Mouse (Mus musculus): ENCODE measurements around the gene Tle6. TPM values are rescaled to one million over a fixed set of nuclear protein-coding genes. Genes with fewer than 3 reads are reported as not detected.
"Not testable (repeated sequence)": the region's sequence is repeated elsewhere in the genome, so short reads cannot be mapped to it uniquely, and the experiment has no call there.

The Tle6 gene
- polyA plus RNA-seq, 1 experiment from 2014 or later: 30.7 TPM

GRCm38 (mm10) chr10:81642648-81643448 is 42.0 kb upstream of the Tle6 start:
- peak overlapping the region; percentile 87 for H3K4me2 ChIP-seq (ENCODE audit: low read length)
- peak overlapping the region; percentile 73 to 81 for H3K4me3 ChIP-seq (ENCODE audit: control insufficient read depth in 1 of 2, insufficient read depth in 1 of 2, low read depth in 1 of 2, low read length in 2 of 2)
- H3K9me3 ChIP-seq (ENCODE audit: control insufficient read depth, low read length): no peaks in the 10 kb centered on the region
- peak overlapping the region; percentile 98 for H3K9ac ChIP-seq (ENCODE audit: low read length)
- WGBS: 22% methylated on average over 23 of the region's 24 CpGs
- peak; percentile 53 for ATAC-seq (ENCODE audit: insufficient number of reproducible peaks, insufficient read depth, low FRiP score, low read depth)
- no peaks in the 10 kb centered on the region for H3K36me3 ChIP-seq (ENCODE audit: control insufficient read depth, insufficient read depth, low read length)
- peaks cover 8 to 18% of the 10 kb centered on the region in 2 experiments for H3K4me1 ChIP-seq (ENCODE audit: control insufficient read depth in 2 of 2, insufficient read depth in 2 of 2, low read length in 2 of 2)
- H3K27me3 ChIP-seq (ENCODE audit: control insufficient read depth, insufficient read depth, low read length): no peaks in the 10 kb centered on the region
- peak overlapping the region; percentile 91 to 98 for H3K27ac ChIP-seq (replicated peaks in 1 of 2; ENCODE audit: control insufficient read depth in 1 of 2, insufficient read depth in 1 of 2, low read depth in 2 of 2, low read length in 2 of 2)

- ATAC-seq (ENCODE audit: insufficient number of reproducible peaks, insufficient read depth, low FRiP score, low read depth): no peak
- 76% methylated on average over 8 of the region's 8 CpGs for WGBS
These were observed 41.2 kb upstream of the Tle6 start for GRCm38 (mm10) chr10:81641978-81642647.

GRCm38 (mm10) chr10:81641566-81641965 is 40.7 kb upstream of the Tle6 start:
- H3K4me3 ChIP-seq (ENCODE audit: control insufficient read depth in 1 of 2, insufficient read depth in 1 of 2, low read depth in 1 of 2, low read length in 2 of 2): no peak overlapping the region
- 86% methylated on average over 2 of the region's 2 CpGs for WGBS
- no peaks in the 10 kb centered on the region for H3K36me3 ChIP-seq (ENCODE audit: control insufficient read depth, insufficient read depth, low read length)
- no peak overlapping the region for H3K27ac ChIP-seq (replicated peaks in 1 of 2; ENCODE audit: control insufficient read depth in 1 of 2, insufficient read depth in 1 of 2, low read depth in 2 of 2, low read length in 2 of 2)
- H3K9ac ChIP-seq (ENCODE audit: low read length): no peak overlapping the region; the same call in 1 of the 2 replicates
- no peak for ATAC-seq (ENCODE audit: insufficient number of reproducible peaks, insufficient read depth, low FRiP score, low read depth)
- no peaks in the 10 kb centered on the region for H3K27me3 ChIP-seq (ENCODE audit: control insufficient read depth, insufficient read depth, low read length)
- no peaks in the 10 kb centered on the region for H3K9me3 ChIP-seq (ENCODE audit: control insufficient read depth, low read length)
- H3K4me1 ChIP-seq (ENCODE audit: control insufficient read depth in 2 of 2, insufficient read depth in 2 of 2, low read length in 2 of 2): peaks cover 8 to 18% of the 10 kb centered on the region in 2 experiments
- peak overlapping the region; percentile 87; the same call in 1 of the 2 replicates for H3K4me2 ChIP-seq (ENCODE audit: low read length)

More at GRCm38 (mm10) chr10:81641978-81642647, 41.2 kb upstream of the Tle6 start:
- H3K9ac ChIP-seq (ENCODE audit: low read length): peak overlapping the region; percentile 98
- no peaks in the 10 kb centered on the region for H3K27me3 ChIP-seq (ENCODE audit: control insufficient read depth, insufficient read depth, low read length)
- no peaks in the 10 kb centered on the region for H3K9me3 ChIP-seq (ENCODE audit: control insufficient read depth, low read length)
- peak overlapping the region in 1 of 2 experiments; percentile 81; a peak in 2 of 4 replicates for H3K4me3 ChIP-seq (ENCODE audit: control insufficient read depth in 1 of 2, insufficient read depth in 1 of 2, low read depth in 1 of 2, low read length in 2 of 2)
- peak overlapping the region in 1 of 2 experiments; percentile 98; a peak in 1 of 4 replicates for H3K27ac ChIP-seq (replicated peaks in 1 of 2; ENCODE audit: control insufficient read depth in 1 of 2, insufficient read depth in 1 of 2, low read depth in 2 of 2, low read length in 2 of 2)
- no peaks in the 10 kb centered on the region for H3K36me3 ChIP-seq (ENCODE audit: control insufficient read depth, insufficient read depth, low read length)
- H3K4me1 ChIP-seq (ENCODE audit: control insufficient read depth in 2 of 2, insufficient read depth in 2 of 2, low read length in 2 of 2): peaks cover 8 to 18% of the 10 kb centered on the region in 2 experiments
- peak overlapping the region; percentile 87 for H3K4me2 ChIP-seq (ENCODE audit: low read length)

GRCm38 (mm10) chr10:81640825-81641224 is 40.0 kb upstream of the Tle6 start:
- not testable (repeated sequence) for H3K27me3 ChIP-seq (ENCODE audit: control insufficient read depth, insufficient read depth, low read length); H3K4me2 ChIP-seq (ENCODE audit: low read length); H3K36me3 ChIP-seq (ENCODE audit: control insufficient read depth, insufficient read depth, low read length); H3K9ac ChIP-seq (ENCODE audit: low read length); H3K27ac ChIP-seq (replicated peaks in 1 of 2; ENCODE audit: control insufficient read depth in 1 of 2, insufficient read depth in 1 of 2, low read depth in 2 of 2, low read length in 2 of 2); H3K4me3 ChIP-seq (ENCODE audit: control insufficient read depth in 1 of 2, insufficient read depth in 1 of 2, low read depth in 1 of 2, low read length in 2 of 2); ATAC-seq (ENCODE audit: insufficient number of reproducible peaks, insufficient read depth, low FRiP score, low read depth); H3K9me3 ChIP-seq (ENCODE audit: control insufficient read depth, low read length)
- WGBS: 54% methylated on average over 4 of the region's 4 CpGs
- peaks cover 11 to 18% of the 10 kb centered on the region in 2 experiments for H3K4me1 ChIP-seq (ENCODE audit: control insufficient read depth in 2 of 2, insufficient read depth in 2 of 2, low read length in 2 of 2)

- Histone ChIP-seq H3K4me1 (ENCODE audit: control insufficient read depth in 2 of 2, insufficient read depth in 2 of 2, low read length in 2 of 2) (peaks cover 12 to 16% of the 10 kb centered on the region in 2 experiments), H3K9ac (ENCODE audit: low read length) (no peak overlapping the region), H3K36me3 (ENCODE audit: control insufficient read depth, insufficient read depth, low read length) (no peaks in the 10 kb centered on the region), H3K27me3 (ENCODE audit: control insufficient read depth, insufficient read depth, low read length) (no peaks in the 10 kb centered on the region), H3K9me3 (ENCODE audit: control insufficient read depth, low read length) (no peaks in the 10 kb centered on the region), H3K27ac (replicated peaks in 1 of 2; ENCODE audit: control insufficient read depth in 1 of 2, insufficient read depth in 1 of 2, low read depth in 2 of 2, low read length in 2 of 2) (no peak overlapping the region), H3K4me2 (ENCODE audit: low read length) (no peak overlapping the region), H3K4me3 (ENCODE audit: control insufficient read depth in 1 of 2, insufficient read depth in 1 of 2, low read depth in 1 of 2, low read length in 2 of 2) (no peak overlapping the region)
- ATAC-seq (ENCODE audit: insufficient number of reproducible peaks, insufficient read depth, low FRiP score, low read depth): no peak
- 64% methylated on average over 6 of the region's 6 CpGs for WGBS
These were observed 37.2 kb upstream of the Tle6 start for GRCm38 (mm10) chr10:81638101-81638500.

- H3K9ac ChIP-seq (ENCODE audit: low read length): no peak overlapping the region
- H3K4me3 ChIP-seq (ENCODE audit: control insufficient read depth in 1 of 2, insufficient read depth in 1 of 2, low read depth in 1 of 2, low read length in 2 of 2): no peak overlapping the region
- H3K9me3 ChIP-seq (ENCODE audit: control insufficient read depth, low read length): no peaks in the 10 kb centered on the region
- H3K36me3 ChIP-seq (ENCODE audit: control insufficient read depth, insufficient read depth, low read length): no peaks in the 10 kb centered on the region
- WGBS: 15% methylated on average over 8 of the region's 8 CpGs
- no peak overlapping the region for H3K4me2 ChIP-seq (ENCODE audit: low read length)
- H3K27ac ChIP-seq (replicated peaks in 1 of 2; ENCODE audit: control insufficient read depth in 1 of 2, insufficient read depth in 1 of 2, low read depth in 2 of 2, low read length in 2 of 2): no peak overlapping the region
- no peak for ATAC-seq (ENCODE audit: insufficient number of reproducible peaks, insufficient read depth, low FRiP score, low read depth)
- H3K4me1 ChIP-seq (ENCODE audit: control insufficient read depth in 2 of 2, insufficient read depth in 2 of 2, low read length in 2 of 2): peaks cover 0 to 8% of the 10 kb centered on the region in 2 experiments; a peak in 2 of 4 replicates
- no peaks in the 10 kb centered on the region for H3K27me3 ChIP-seq (ENCODE audit: control insufficient read depth, insufficient read depth, low read length)
These were observed 35.5 kb upstream of the Tle6 start for GRCm38 (mm10) chr10:81636338-81636737.

- Histone ChIP-seq H3K4me1 (ENCODE audit: control insufficient read depth in 2 of 2, insufficient read depth in 2 of 2, low read length in 2 of 2) (peaks cover 0 to 8% of the 10 kb centered on the region in 2 experiments; a peak in 2 of 4 replicates), H3K4me3 (ENCODE audit: control insufficient read depth in 1 of 2, insufficient read depth in 1 of 2, low read depth in 1 of 2, low read length in 2 of 2) (peak overlapping the region; percentile 37 to 67), H3K9ac (ENCODE audit: low read length) (peak overlapping the region; percentile 54), H3K27ac (replicated peaks in 1 of 2; ENCODE audit: control insufficient read depth in 1 of 2, insufficient read depth in 1 of 2, low read depth in 2 of 2, low read length in 2 of 2) (peak overlapping the region; percentile 37 to 65; a peak in 3 of 4 replicates), H3K4me2 (ENCODE audit: low read length) (peak overlapping the region; percentile 66), H3K36me3 (ENCODE audit: control insufficient read depth, insufficient read depth, low read length) (no peaks in the 10 kb centered on the region), H3K9me3 (ENCODE audit: control insufficient read depth, low read length) (no peaks in the 10 kb centered on the region), H3K27me3 (ENCODE audit: control insufficient read depth, insufficient read depth, low read length) (no peaks in the 10 kb centered on the region)
- WGBS: 3% methylated on average over 34 of the region's 37 CpGs
- ATAC-seq (ENCODE audit: insufficient number of reproducible peaks, insufficient read depth, low FRiP score, low read depth): peak; percentile 84
These were observed 32.6 kb upstream of the Tle6 start for GRCm38 (mm10) chr10:81633253-81634099.

All from heart, embryonic 14.5 days (tissue).